Mouse (Mus musculus) E14TG2a.4 (cell line): Measurements from ENCODE around the gene Galm.

ENCODE experiments used
- CTCF ChIP-seq: conservative IDR thresholded peaks from 2 replicates; pipeline ENCODE4 v1.5.1; 2014; ENCODE audit warnings: low read length
- NANOG ChIP-seq: IDR thresholded peaks from 2 replicates; pipeline ENCODE4 v1.6.1; 2014; ENCODE audit warnings: borderline replicate concordance, low read length, mixed read lengths
- POU5F1 ChIP-seq: IDR thresholded peaks from 2 replicates; pipeline ENCODE4 v1.6.1; 2014; ENCODE audit warnings: low read length, borderline replicate concordance

DNA sequence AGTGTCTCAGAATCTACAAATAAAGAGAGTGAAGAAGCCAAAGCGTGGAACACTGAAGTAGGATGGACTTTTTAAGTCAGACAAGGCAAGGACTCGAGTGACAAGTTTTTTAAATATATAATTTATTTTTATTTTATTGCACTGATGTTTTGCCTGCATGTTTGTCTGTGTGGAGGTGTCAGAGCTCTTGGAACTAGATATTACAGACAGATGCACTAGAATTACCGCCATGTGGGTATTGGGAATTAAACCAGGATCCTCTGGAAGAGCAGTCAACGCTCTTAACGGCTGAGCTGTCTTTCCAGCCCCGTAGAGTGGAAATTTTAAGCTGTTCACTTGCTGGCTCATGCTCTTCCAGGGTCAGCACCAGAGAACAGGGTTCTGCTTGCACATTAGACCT lies 39.1 kb downstream of the Galm start:
- TF ChIP-seq CTCF = no peak
- no peak for TF ChIP-seq POU5F1
- no peak for TF ChIP-seq NANOG
